Mouse (Mus musculus): ENCODE data around the gene Tec. TPM values are rescaled to one million over a fixed set of nuclear protein-coding genes. Genes with fewer than 3 reads are reported as not detected.

Gene Tec
- total and polyA plus RNA-seq, 3 experiments = 7.9 to 25.9 (median 20.1) TPM

DNA sequence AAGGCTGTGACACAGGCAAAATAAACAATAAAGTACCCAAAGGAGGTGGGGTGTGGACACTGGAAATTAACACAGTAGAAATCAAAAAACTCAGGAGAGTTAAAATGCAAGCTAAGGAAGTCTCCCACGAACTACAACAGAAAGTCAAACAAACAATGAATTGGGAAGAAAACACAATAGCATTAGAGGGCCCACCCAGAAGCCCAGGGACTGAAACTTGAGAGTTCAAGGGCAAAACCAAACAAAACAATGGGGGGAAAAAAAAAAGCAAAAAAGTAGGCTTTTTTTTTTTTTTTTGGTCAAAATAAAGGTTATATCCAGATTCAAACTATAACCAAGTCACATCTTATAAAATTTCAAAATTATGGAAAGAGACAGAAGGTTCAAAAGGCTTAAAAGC, 39.9 kb downstream of the Tec start:
- in situ Hi-C loops (cut with MboI; ENCODE audit: low pct_ligation_motif_present, low pct_unique_long_range_greater_than_20kb, low sequenced_read_pairs) (no loop called here), dilution Hi-C loops (cut with MboI; ENCODE audit: extremely low pct_ligation_motif_present, extremely low pct_unique_long_range_greater_than_20kb, low sequenced_read_pairs) (no loop called here)
- TF ChIP-seq ZKSCAN1 (IDR thresholded peaks at IDR 0.05; ENCODE audit: borderline replicate concordance, low read depth, low read length) (no peak), BHLHE40 (IDR thresholded peaks at IDR 0.05; ENCODE audit: low read depth, low read length) (no peak), ZNF384 (IDR thresholded peaks at IDR 0.05; ENCODE audit: low read depth, low read length) (no peak), JUN (IDR thresholded peaks at IDR 0.05; ENCODE audit: insufficient read depth, low read depth, low read length) (no peak), MEF2A (IDR thresholded peaks at IDR 0.05; ENCODE audit: borderline replicate concordance, low read depth, low read length) (no peak), ZMIZ1 (IDR thresholded peaks at IDR 0.05; ENCODE audit: low read depth, low read length) (no peak), TCF12 (IDR thresholded peaks at IDR 0.05; ENCODE audit: low read depth, low read length) (no peak), HCFC1 (IDR thresholded peaks at IDR 0.05; ENCODE audit: low read depth, low read length) (no peak), RCOR1 (conservative IDR thresholded peaks at IDR 0.05; ENCODE audit: low read depth, low read length) (no peak), E2F4 (IDR thresholded peaks at IDR 0.05; ENCODE audit: insufficient replicate concordance, low read depth, low read length) (no peak), UBTF (IDR thresholded peaks at IDR 0.05; ENCODE audit: low read depth, low read length) (no peak), POLR2AphosphoS2 (IDR thresholded peaks at IDR 0.05; ENCODE audit: low read depth, low read length) (no peak), NELFE (IDR thresholded peaks at IDR 0.05; ENCODE audit: low read depth, low read length) (no peak), MYC (IDR thresholded peaks at IDR 0.05; ENCODE audit: low read depth, low read length) (no peak), MXI1 (IDR thresholded peaks at IDR 0.05; ENCODE audit: low read depth, low read length) (no peak), NRF1 (IDR thresholded peaks at IDR 0.05; ENCODE audit: low read depth, low read length) (no peak), ETS1 (conservative IDR thresholded peaks at IDR 0.05; ENCODE audit: low read depth, low read length) (no peak), TBP (conservative IDR thresholded peaks at IDR 0.05; ENCODE audit: low read depth, low read length) (no peak), RAD21 (IDR thresholded peaks at IDR 0.05; ENCODE audit: low read depth, low read length) (no peak)
- no peak overlapping the region for H3K4me2 ChIP-seq (ENCODE audit: insufficient read depth, low read depth, poor library complexity, severe bottlenecking)
- no peak overlapping the region for H3K27ac ChIP-seq (ENCODE audit: insufficient read depth, low read depth)
- no peak overlapping the region for H3K9ac ChIP-seq (ENCODE audit: insufficient read depth, low read depth)
- no peaks in the 10 kb centered on the region for H3K27me3 ChIP-seq (replicated peaks)
- H3K4me3 ChIP-seq (replicated peaks in 1 of 3; ENCODE audit: low read depth in 2 of 3, low read length in 2 of 3, poor library complexity in 1 of 3) = no peak overlapping the region
- H3K79me2 ChIP-seq (replicated peaks; ENCODE audit: control insufficient read depth, extremely low read depth, insufficient read depth, poor library complexity, severe bottlenecking) = no peaks in the 10 kb centered on the region
- H3K4me1 ChIP-seq (ENCODE audit: control insufficient read depth in 1 of 2, insufficient read depth in 2 of 2) = peaks cover 2 to 61% of the 10 kb centered on the region in 2 experiments; a peak in 3 of 4 replicates
- H3K9me3 ChIP-seq (replicated peaks; ENCODE audit: low read length) = no peaks in the 10 kb centered on the region
- no peak for DNase-seq (ENCODE audit: extremely low read depth)
- peaks cover 4 to 35% of the 10 kb centered on the region in 2 experiments for H3K36me3 ChIP-seq (replicated peaks in 1 of 2; ENCODE audit: control insufficient read depth in 1 of 2, insufficient read depth in 1 of 2, low read length in 1 of 2)

DNA sequence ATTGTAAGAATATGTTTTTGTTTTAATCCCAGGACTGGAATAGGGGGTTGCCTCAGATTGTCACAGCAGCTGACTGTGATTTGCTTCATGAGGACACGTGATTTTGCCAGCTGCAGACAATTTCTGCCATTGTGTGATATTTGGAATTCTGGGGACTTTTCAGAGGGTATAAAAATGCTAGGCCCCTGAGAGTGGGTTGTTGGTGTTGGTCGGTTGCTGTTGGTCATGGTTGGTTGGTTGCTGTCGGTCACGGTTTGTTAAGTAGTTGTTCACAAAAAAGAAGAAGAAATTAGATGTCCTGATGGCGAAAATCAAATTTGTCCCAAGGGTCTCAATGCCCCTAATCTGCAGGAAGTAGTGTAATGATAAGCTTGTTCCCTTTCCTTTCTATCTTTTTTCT, 40.8 kb downstream of the Tec start:
- dilution Hi-C loops (cut with MboI; ENCODE audit: extremely low pct_ligation_motif_present, extremely low pct_unique_long_range_greater_than_20kb, low sequenced_read_pairs) (no loop called here), in situ Hi-C loops (cut with MboI; ENCODE audit: low pct_ligation_motif_present, low pct_unique_long_range_greater_than_20kb, low sequenced_read_pairs) (no loop called here)
- Histone ChIP-seq H3K4me3 (replicated peaks in 1 of 3; ENCODE audit: low read depth in 2 of 3, low read length in 2 of 3, poor library complexity in 1 of 3) (no peak overlapping the region), H3K9me3 (replicated peaks; ENCODE audit: low read length) (no peaks in the 10 kb centered on the region), H3K27me3 (replicated peaks) (no peaks in the 10 kb centered on the region), H3K4me1 (ENCODE audit: control insufficient read depth in 1 of 2, insufficient read depth in 2 of 2) (peaks cover 2 to 51% of the 10 kb centered on the region in 2 experiments; a peak in 3 of 4 replicates), H3K4me2 (ENCODE audit: insufficient read depth, low read depth, poor library complexity, severe bottlenecking) (no peak overlapping the region), H3K36me3 (replicated peaks in 1 of 2; ENCODE audit: control insufficient read depth in 1 of 2, insufficient read depth in 1 of 2, low read length in 1 of 2) (peaks cover 6 to 38% of the 10 kb centered on the region in 2 experiments), H3K79me2 (replicated peaks; ENCODE audit: control insufficient read depth, extremely low read depth, insufficient read depth, poor library complexity, severe bottlenecking) (no peaks in the 10 kb centered on the region), H3K9ac (ENCODE audit: insufficient read depth, low read depth) (no peak overlapping the region), H3K27ac (ENCODE audit: insufficient read depth, low read depth) (no peak overlapping the region)
- no peak for DNase-seq (ENCODE audit: extremely low read depth)
- TF ChIP-seq BHLHE40 (IDR thresholded peaks at IDR 0.05; ENCODE audit: low read depth, low read length) = peak; percentile 35; the same call in 1 of the 2 replicates
- TF ChIP-seq ELF1 (IDR thresholded peaks at IDR 0.05; ENCODE audit: low read depth, low read length) = no peak

Measured in CH12.LX (cell line).